Mouse (Mus musculus): ENCODE measurements around the gene Arpc5.

The Arpc5 gene

DNA sequence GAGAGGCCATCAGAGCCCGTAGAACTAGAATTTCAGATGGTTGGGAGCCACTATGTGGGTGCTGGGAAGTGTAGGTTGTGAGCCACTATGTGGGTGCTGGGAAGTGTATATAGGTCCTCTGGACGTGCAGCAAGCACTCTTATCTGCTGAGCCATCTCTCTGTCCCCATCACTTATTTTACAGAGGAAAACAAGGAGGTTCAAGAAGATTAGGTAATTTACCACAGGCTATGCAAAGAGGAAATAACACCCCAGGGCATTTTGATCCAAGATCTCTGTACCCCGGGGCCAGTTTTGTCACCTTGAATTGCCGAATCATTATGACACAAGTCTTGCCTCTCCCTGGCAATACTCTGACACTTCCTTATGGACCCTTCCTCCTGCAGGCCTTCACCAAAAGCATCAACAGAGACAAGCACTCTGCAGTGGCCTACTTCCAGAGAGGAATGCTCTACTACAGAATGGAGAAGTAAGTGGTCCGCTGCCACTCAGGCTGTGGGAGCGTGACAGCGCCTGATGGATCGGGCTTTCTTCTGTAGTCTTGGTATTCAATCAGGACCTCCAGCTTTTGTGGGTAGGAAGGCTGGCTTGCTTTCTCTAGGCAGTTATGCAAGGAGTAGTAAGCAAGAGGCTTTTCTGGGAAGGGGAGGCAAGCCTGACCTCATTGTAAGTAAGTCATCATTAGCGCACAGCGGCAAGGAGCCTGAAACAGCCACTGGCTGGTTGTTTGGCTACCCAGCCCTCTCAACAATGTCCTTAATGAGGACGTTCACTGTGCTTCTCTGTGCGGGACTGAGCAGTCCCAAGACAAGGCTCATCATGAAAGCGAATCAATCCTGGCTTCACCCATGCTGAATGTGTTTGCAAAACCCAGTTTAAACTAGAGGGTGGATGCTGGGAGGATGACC lies 44.4 kb downstream of the Arpc5 start:
- no peak for DNase-seq (ENCODE audit: low spot score in 2 of 2)

DNA sequence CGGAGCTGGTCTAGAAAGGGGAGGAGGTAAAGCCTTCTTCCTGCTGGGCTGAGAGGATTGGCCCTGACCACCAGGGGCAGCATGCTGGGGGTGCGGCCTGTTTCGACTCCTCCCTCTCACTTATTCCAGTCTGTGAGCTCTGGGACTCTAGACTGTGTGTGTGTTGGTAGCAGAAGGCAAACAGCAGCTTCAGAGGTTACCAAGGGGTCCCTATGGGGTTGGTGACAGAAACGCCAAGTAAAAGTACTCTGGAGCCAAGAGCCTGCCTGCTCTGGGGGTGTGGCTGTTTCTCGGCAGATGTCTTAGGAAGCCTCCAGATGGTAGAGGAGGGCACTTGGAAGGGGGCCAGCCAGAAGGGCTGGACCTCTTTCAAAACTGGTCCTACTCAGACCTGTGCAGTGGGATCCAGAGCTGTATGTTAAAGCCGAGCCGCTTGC lies 48.9 kb downstream of the Arpc5 start:
- DNase-seq (ENCODE audit: low spot score in 2 of 2): no peak

GRCm38 (mm10) chr1:152817027-152817769 lies 50.9 kb downstream of the Arpc5 start:
- no peak for DNase-seq (ENCODE audit: low spot score in 2 of 2)

GRCm38 (mm10) chr1:152817794-152818193 lies 51.5 kb downstream of the Arpc5 start:
- DNase-seq (ENCODE audit: low spot score in 2 of 2): no peak

- peak; percentile 44 to 53 for DNase-seq (ENCODE audit: low spot score in 2 of 2)
Measured at GRCm38 (mm10) chr1:152819558-152819957, 53.2 kb downstream of the Arpc5 start.

DNA sequence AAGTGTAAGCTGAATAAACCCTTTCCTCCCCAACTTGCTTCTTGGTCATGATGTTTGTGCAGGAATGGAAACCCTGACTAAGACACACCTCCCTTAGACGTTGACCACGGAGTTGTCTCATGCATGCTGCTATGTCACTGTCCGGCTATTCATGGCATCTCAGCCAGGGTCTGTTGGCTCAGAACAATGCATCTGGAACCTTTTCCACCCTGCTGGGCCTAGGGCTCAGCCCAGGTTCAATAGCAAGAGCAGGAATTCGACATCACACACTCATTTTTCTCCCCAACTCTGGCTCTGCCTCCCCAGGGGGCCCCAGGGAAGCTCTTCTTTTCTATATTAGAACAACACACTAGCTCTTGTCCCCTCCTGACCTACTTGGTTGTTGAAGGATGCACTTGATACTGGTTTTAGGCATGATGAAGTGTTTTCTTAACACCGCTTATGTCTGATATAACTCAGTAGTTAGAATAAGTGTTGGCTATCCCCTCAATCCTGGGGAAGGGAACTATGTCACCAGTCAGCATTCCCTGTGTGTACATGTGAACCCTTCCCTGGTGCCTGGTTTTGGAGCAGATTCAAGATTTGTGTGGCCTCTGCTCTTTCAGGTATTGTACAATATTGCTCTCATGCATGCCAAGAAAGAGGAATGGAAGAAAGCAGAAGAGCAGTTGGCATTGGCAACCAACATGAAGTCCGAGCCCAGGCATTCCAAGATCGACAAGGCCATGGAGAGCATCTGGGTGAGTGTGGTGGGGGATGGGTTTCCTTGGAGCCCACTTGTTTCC lies 54.8 kb downstream of the Arpc5 start:
- DNase-seq (ENCODE audit: low spot score in 2 of 2): no peak

DNA sequence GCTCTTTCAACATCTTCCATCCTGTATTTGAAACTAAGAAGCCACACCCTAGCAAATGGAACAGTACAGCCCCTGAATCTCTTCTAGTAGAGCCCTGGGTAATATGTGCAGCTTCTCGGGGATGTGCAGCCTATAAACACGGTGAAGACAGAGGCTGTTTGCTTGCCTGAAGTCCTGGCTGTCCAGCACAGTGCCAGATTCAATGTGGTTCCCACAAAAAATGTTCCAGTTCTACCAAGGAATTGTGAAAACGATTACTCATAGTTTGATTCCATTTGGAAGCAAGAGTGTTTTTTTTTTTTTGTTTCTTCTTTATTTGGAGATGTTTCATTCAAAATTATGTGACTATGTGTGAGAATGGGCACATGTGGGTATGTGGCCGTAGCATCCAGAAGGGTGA lies 55.4 kb downstream of the Arpc5 start:
- no peak for DNase-seq (ENCODE audit: low spot score in 2 of 2)

GRCm38 (mm10) chr1:152824206-152824605 lies 57.9 kb downstream of the Arpc5 start:
- no peak for DNase-seq (ENCODE audit: low spot score in 2 of 2)
